ENCODE assay signal across 9 mouse cellular contexts in the genomic region with DNA sequence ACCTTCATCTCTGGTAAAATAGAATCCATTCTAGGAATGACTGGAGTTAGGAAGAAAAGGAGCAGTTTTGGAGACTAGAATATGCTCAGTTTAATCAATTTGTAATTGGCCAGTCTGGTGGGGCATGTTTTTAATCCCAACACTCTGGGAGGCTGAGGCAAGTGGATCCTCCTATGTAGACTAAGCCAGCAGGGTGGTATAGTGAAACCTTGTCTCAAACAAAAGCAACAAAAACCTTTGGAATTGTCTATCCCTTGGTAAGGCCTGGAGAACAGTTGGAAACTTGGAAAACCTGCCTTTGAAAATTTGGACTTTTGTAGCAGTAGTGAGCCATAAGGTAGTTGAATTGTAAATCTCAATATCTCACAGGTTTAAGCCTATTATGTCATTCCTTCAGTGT. TPM values are rescaled to one million over a fixed set of nuclear protein-coding genes. Genes with fewer than 3 reads are reported as not detected.
DNase-seq lines count a peak whose midpoint lies in the region; ATAC-seq and TF ChIP-seq lines count a peak whose summit lies in the region.
"Had no signal": no experiment of that assay in that cellular context is flagged by ENCODE, and none has a peak within 500 bp of the region (broad histone marks: within the 10 kb centered on the region; RNA-seq: fewer than 3 reads in every experiment).

No protein-coding gene starts in this region.

- TF ChIP-seq RAD21 in MEL (IDR thresholded peaks at IDR 0.05; ENCODE audit: low read depth, low read length): no peak

- TF ChIP-seq EP300 in MEL (IDR thresholded peaks at IDR 0.05; ENCODE audit: low read depth in 1 of 2, low read length in 2 of 2): no peak

- no peak for DNase-seq in cerebellum, adult 2 months
- DNase-seq in cerebellum, adult 18-20 months: no peak
- DNase-seq in MEL (ENCODE audit: low read depth, low spot score) (peak; percentile 26), adipocyte (ENCODE audit: low spot score) (no peak)
- DNase-seq in layer of hippocampus, adult 9-10 months (ENCODE audit: low spot score): no peak
- DNase-seq: lung, postnatal 10 days had no signal

- peak overlapping the region; percentile 45 for H3K9ac ChIP-seq in MEL (ENCODE audit: control insufficient read depth, low read depth, low read length, poor library complexity, severe bottlenecking)
- peak overlapping the region; percentile 25; the same call in 1 of the 2 replicates for H3K9ac ChIP-seq in hindbrain, embryonic 15.5 days
- H3K9ac ChIP-seq in midbrain, embryonic 12.5 days (replicated peaks): no peak overlapping the region

- peak overlapping the region; percentile 7 for H3K4me3 ChIP-seq in cerebellum, adult 2 months (replicated peaks; ENCODE audit: insufficient read depth, low read depth, low read length)
- peak overlapping the region; percentile 11 to 80; a peak in 2 of 4 replicates for H3K4me3 ChIP-seq in MEL (ENCODE audit: control insufficient read depth in 1 of 2, insufficient read depth in 1 of 2, low read depth in 2 of 2, low read length in 2 of 2)
- no peak overlapping the region for H3K4me3 ChIP-seq in hindbrain, embryonic 15.5 days
- no peak overlapping the region for H3K4me3 ChIP-seq in midbrain, embryonic 12.5 days

- no peak for ATAC-seq in hindbrain, embryonic 15.5 days (ENCODE audit: low FRiP score, low read depth)
- no peak for ATAC-seq in midbrain, embryonic 12.5 days (ENCODE audit: low FRiP score, low read depth)
- no peak for ATAC-seq in cerebellum, adult (ENCODE audit: insufficient number of reproducible peaks, low FRiP score, low TSS enrichment)

- H3K36me3 ChIP-seq in MEL (ENCODE audit: control insufficient read depth in 1 of 2, insufficient read depth in 2 of 2, low read length in 2 of 2): peaks cover 6 to 26% of the 10 kb centered on the region in 2 experiments
- no peaks in the 10 kb centered on the region for H3K36me3 ChIP-seq in hindbrain, embryonic 15.5 days
- peaks cover 3% of the 10 kb centered on the region; the same call in 1 of the 2 replicates for H3K36me3 ChIP-seq in midbrain, embryonic 12.5 days

- H3K27ac ChIP-seq in cerebellum, adult 2 months (ENCODE audit: insufficient read depth, low read length): no peak overlapping the region
- no peak overlapping the region for H3K27ac ChIP-seq in MEL (ENCODE audit: control insufficient read depth, low read depth, low read length)
- peak overlapping the region; percentile 64 for H3K27ac ChIP-seq in hindbrain, embryonic 15.5 days (replicated peaks)
- no peak overlapping the region for H3K27ac ChIP-seq in midbrain, embryonic 12.5 days (replicated peaks)

- no peak for TF ChIP-seq POLR2A in cerebellum, adult 2 months (IDR thresholded peaks at IDR 0.05; ENCODE audit: borderline replicate concordance, insufficient read depth, low read length)
- TF ChIP-seq POLR2A in MEL (IDR thresholded peaks at IDR 0.05; ENCODE audit: control insufficient read depth in 1 of 2, insufficient read depth in 1 of 2, low read depth in 1 of 2, low read length in 2 of 2, poor library complexity in 1 of 2): no peak

- H3K4me1 ChIP-seq in cerebellum, adult 2 months (ENCODE audit: control insufficient read depth, insufficient read depth, low read length): no peaks in the 10 kb centered on the region; the same call in 1 of the 2 replicates
- peaks cover 9 to 14% of the 10 kb centered on the region in 2 experiments for H3K4me1 ChIP-seq in MEL (ENCODE audit: control insufficient read depth in 1 of 2, insufficient read depth in 2 of 2, low read length in 2 of 2)
- H3K4me1 ChIP-seq in hindbrain, embryonic 15.5 days (replicated peaks): peaks cover 17% of the 10 kb centered on the region
- H3K4me1 ChIP-seq in midbrain, embryonic 12.5 days: peaks cover 10% of the 10 kb centered on the region

- no peaks in the 10 kb centered on the region for H3K27me3 ChIP-seq in cerebellum, adult 2 months (ENCODE audit: control insufficient read depth, insufficient read depth, low read length)
- H3K27me3 ChIP-seq in MEL (ENCODE audit: control insufficient read depth in 1 of 2, insufficient read depth in 2 of 2, low read length in 2 of 2): no peaks in the 10 kb centered on the region
- H3K27me3 ChIP-seq in hindbrain, embryonic 15.5 days: no peaks in the 10 kb centered on the region
- peaks cover 3% of the 10 kb centered on the region; the same call in 1 of the 2 replicates for H3K27me3 ChIP-seq in midbrain, embryonic 12.5 days

- no peak for TF ChIP-seq CTCF in cerebellum, adult 2 months (IDR thresholded peaks at IDR 0.05; ENCODE audit: borderline replicate concordance, insufficient read depth, low read depth, low read length)
- TF ChIP-seq CTCF in MEL (IDR thresholded peaks at IDR 0.05 in 2 of 3, conservative IDR thresholded peaks at IDR 0.05 in 1 of 3; ENCODE audit: control insufficient read depth in 1 of 3, insufficient read depth in 1 of 3, low read depth in 2 of 3, low read length in 3 of 3, poor library complexity in 1 of 3, severe bottlenecking in 1 of 3): no peak

- peaks cover 48% of the 10 kb centered on the region for H3K79me2 ChIP-seq in MEL (ENCODE audit: control insufficient read depth, insufficient read depth, low read length, poor library complexity)

- no peaks in the 10 kb centered on the region for H3K9me3 ChIP-seq in MEL (replicated peaks; ENCODE audit: insufficient read depth, low read length)
- no peaks in the 10 kb centered on the region for H3K9me3 ChIP-seq in hindbrain, embryonic 15.5 days
- peaks cover 5% of the 10 kb centered on the region; the same call in 1 of the 2 replicates for H3K9me3 ChIP-seq in midbrain, embryonic 12.5 days

- H3K4me2 ChIP-seq in hindbrain, embryonic 15.5 days: peak overlapping the region; percentile 67
- H3K4me2 ChIP-seq in midbrain, embryonic 12.5 days (replicated peaks): peak overlapping the region; percentile 22

TF ChIP-seq in MEL, 35 proteins besides CTCF, POLR2A, EP300 and RAD21:
- TF ChIP-seq NELFE (IDR thresholded peaks at IDR 0.05; ENCODE audit: low read depth, low read length) (no peak), TCF12 (IDR thresholded peaks at IDR 0.05; ENCODE audit: low read depth, low read length) (no peak)

RNA-seq across cellular contexts. Expression of a gene that starts 2.3 kb away (rescaled TPM):
- polyA plus RNA-seq in cerebellum, adult 2 months (2012; rRNA removed): 54.0 and 59.0 TPM in 2 replicates
- 20.2 and 20.6 TPM in 2 replicates for total RNA-seq in MEL (2012; rRNA removed)
- 100 to 1,000 TPM in 1 of 2 experiments, 10 to 100 TPM in 1; 16.2 to 592 TPM for polyA plus RNA-seq in MEL (2012; ENCODE audit: insufficient read depth in 1 of 2, insufficient read length in 2 of 2, low read depth in 1 of 2, low replicate concordance in 2 of 2, missing spikeins in 1 of 2)
- 35.1 and 36.0 TPM in 2 replicates for polyA plus RNA-seq in hindbrain, embryonic 15.5 days (2015; fragmentation: Nextera tagmentation; extraction: Ambion mirVana)
- 63.8 and 64.8 TPM in 2 replicates for polyA plus RNA-seq in midbrain, embryonic 12.5 days (2016; fragmentation: Nextera tagmentation; extraction: Ambion mirVana)

Comparison
In these comparisons a context has a peak if more than half of its experiments do, and no peak if none do; other contexts are left out.
1. H3K4me3 ChIP-seq: peak in cerebellum, adult 2 months (single experiment) and MEL (2 of 2); none in hindbrain, embryonic 15.5 days (single experiment) and midbrain, embryonic 12.5 days (single experiment).